Mouse (Mus musculus) neural tube, embryonic 11.5 days (tissue): ENCODE results near the gene Mmel1. TPM values are rescaled to one million over a fixed set of nuclear protein-coding genes. Genes with fewer than 3 reads are reported as not detected.

Experiments
- ATAC-seq: fragments of 200-750 bp; cut with Nextera tagmentation; 2 replicates; pipeline ENCODE4 v1.8.0; 2017; ENCODE audit warnings: moderate number of reproducible peaks, mild to moderate bottlenecking, moderate TSS enrichment, moderate library complexity; ENCODE audit not compliant: insufficient read depth, low FRiP score, low TSS enrichment
- DNase-seq: peaks from one replicate; pipeline ENCODE4 v3.0.0-alpha.2; 2015; ENCODE audit warnings: low spot score
- H3K27ac ChIP-seq: fragments of 300-500 bp; sonication (generic); 2 replicates; pipeline ENCODE4 v1.5.1; 2014; ENCODE audit warnings: low read depth, mild to moderate bottlenecking, low read length
- H3K27me3 ChIP-seq: fragments of 300-500 bp; sonication (generic); 2 replicates; pipeline ENCODE4 v1.6.1; 2014; ENCODE audit warnings: mild to moderate bottlenecking, low read length, mixed read lengths; ENCODE audit not compliant: control insufficient read depth, insufficient read depth
- H3K36me3 ChIP-seq: fragments of 300-500 bp; sonication (generic); 2 replicates; pipeline ENCODE4 v1.6.1; 2014; ENCODE audit warnings: mild to moderate bottlenecking, low read length, moderate library complexity, mixed read lengths; ENCODE audit not compliant: control insufficient read depth, insufficient read depth
- H3K4me1 ChIP-seq: fragments of 300-500 bp; sonication (generic); 2 replicates; pipeline ENCODE4 v1.6.1; 2014; ENCODE audit warnings: low read length, mixed read lengths; ENCODE audit not compliant: control insufficient read depth, insufficient read depth
- H3K4me2 ChIP-seq: fragments of 300-500 bp; sonication (generic); 2 replicates; pipeline ENCODE4 v1.6.1; 2014; ENCODE audit warnings: low read depth, mild to moderate bottlenecking, moderate library complexity
- H3K4me3 ChIP-seq: fragments of 300-500 bp; sonication (generic); 2 replicates; pipeline ENCODE4 v1.5.1; 2014; ENCODE audit warnings: low read depth, low read length
- H3K9ac ChIP-seq: fragments of 300-500 bp; sonication (generic); 2 replicates; pipeline ENCODE4 v1.6.1; 2014; ENCODE audit warnings: mild to moderate bottlenecking, low read length
- H3K9me3 ChIP-seq: fragments of 300-500 bp; sonication (generic); 2 replicates; pipeline ENCODE4 v1.6.1; 2016; ENCODE audit warnings: low read length; ENCODE audit not compliant: control insufficient read depth
- WGBS: fragments of 180-500 bp; shearing (Covaris S2); extraction: QIAGEN DNeasy Blood & Tissue Kit; methylation state at CpG from one replicate; pipeline ENCODE4 v1.1.7; 2014; 5-methylcytosine and 5-hydroxymethylcytosine counted together
- polyA plus RNA-seq: library from polyadenylated mRNA; unstranded; fragments of >200 nt; fragmentation: Nextera tagmentation; extraction: Ambion mirVana; gene quantifications from 2 replicates; pipeline ENCODE4 v1.2.1, GENCODE M21; 2014

The Mmel1 gene
- polyA plus RNA-seq, 1 experiment from 2014 or later: 0.50 TPM

GRCm38 (mm10) chr4:154935788-154936187, 66.4 kb downstream of the Mmel1 start:
- H3K4me3 ChIP-seq: no peak overlapping the region
- H3K36me3 ChIP-seq: no peaks in the 10 kb centered on the region
- no peaks in the 10 kb centered on the region for H3K4me1 ChIP-seq
- 81% methylated on average over 7 of the region's 7 CpGs for WGBS
- no peak for DNase-seq
- ATAC-seq: no peak
- no peaks in the 10 kb centered on the region for H3K9me3 ChIP-seq
- H3K27ac ChIP-seq: no peak overlapping the region
- no peak overlapping the region for H3K4me2 ChIP-seq
- H3K9ac ChIP-seq: no peak overlapping the region
- H3K27me3 ChIP-seq: no peaks in the 10 kb centered on the region

GRCm38 (mm10) chr4:154936542-154937255, 67.3 kb downstream of the Mmel1 start:
- H3K4me3 ChIP-seq: no peak overlapping the region
- no peak overlapping the region for H3K4me2 ChIP-seq
- H3K4me1 ChIP-seq: no peaks in the 10 kb centered on the region
- H3K9ac ChIP-seq: no peak overlapping the region
- ATAC-seq (no peak), DNase-seq (no peak)
- H3K27ac ChIP-seq: no peak overlapping the region
- H3K9me3 ChIP-seq: no peaks in the 10 kb centered on the region
- H3K27me3 ChIP-seq: no peaks in the 10 kb centered on the region
- 63% methylated on average over 8 of the region's 8 CpGs for WGBS
- H3K36me3 ChIP-seq: no peaks in the 10 kb centered on the region

GRCm38 (mm10) chr4:154937746-154938145, 68.4 kb downstream of the Mmel1 start:
- H3K4me1 ChIP-seq: no peaks in the 10 kb centered on the region
- no peaks in the 10 kb centered on the region for H3K9me3 ChIP-seq
- ATAC-seq (no peak), DNase-seq (no peak)
- H3K36me3 ChIP-seq: no peaks in the 10 kb centered on the region
- 80% methylated on average over 1 of the region's 1 CpGs for WGBS
- no peak overlapping the region for H3K4me2 ChIP-seq
- no peak overlapping the region for H3K9ac ChIP-seq
- H3K27me3 ChIP-seq: no peaks in the 10 kb centered on the region
- H3K27ac ChIP-seq: no peak overlapping the region
- no peak overlapping the region for H3K4me3 ChIP-seq

GRCm38 (mm10) chr4:154940156-154940555, 70.8 kb downstream of the Mmel1 start:
- WGBS: 84% methylated on average over 2 of the region's 2 CpGs
- no peak for ATAC-seq
- Histone ChIP-seq H3K27ac (no peak overlapping the region), H3K4me3 (no peak overlapping the region), H3K4me1 (no peaks in the 10 kb centered on the region; the same call in none of the 2 replicates), H3K36me3 (no peaks in the 10 kb centered on the region), H3K27me3 (no peaks in the 10 kb centered on the region), H3K4me2 (no peak overlapping the region), H3K9ac (no peak overlapping the region), H3K9me3 (no peaks in the 10 kb centered on the region)
- DNase-seq: no peak

GRCm38 (mm10) chr4:154941831-154942230, 72.4 kb downstream of the Mmel1 start:
- Histone ChIP-seq H3K36me3 (no peaks in the 10 kb centered on the region), H3K9me3 (no peaks in the 10 kb centered on the region), H3K9ac (no peak overlapping the region), H3K4me1 (peaks cover 8% of the 10 kb centered on the region), H3K4me2 (no peak overlapping the region), H3K27me3 (no peaks in the 10 kb centered on the region), H3K4me3 (no peak overlapping the region), H3K27ac (no peak overlapping the region)
- ATAC-seq (no peak), DNase-seq (no peak)
- WGBS: 88% methylated on average over 4 of the region's 5 CpGs

- DNase-seq: no peak
- no peaks in the 10 kb centered on the region for H3K9me3 ChIP-seq
- ATAC-seq: no peak
- H3K27ac ChIP-seq: no peak overlapping the region
- 86% methylated on average over 10 of the region's 10 CpGs for WGBS
- H3K4me3 ChIP-seq: no peak overlapping the region
- no peak overlapping the region for H3K4me2 ChIP-seq
- H3K4me1 ChIP-seq: peaks cover 12% of the 10 kb centered on the region
- no peak overlapping the region for H3K9ac ChIP-seq
- H3K36me3 ChIP-seq: no peaks in the 10 kb centered on the region
- H3K27me3 ChIP-seq: no peaks in the 10 kb centered on the region
Observed at GRCm38 (mm10) chr4:154942632-154943322, 73.4 kb downstream of the Mmel1 start.

GRCm38 (mm10) chr4:154943323-154944039, 74.1 kb downstream of the Mmel1 start:
- Histone ChIP-seq H3K9ac (no peak overlapping the region), H3K4me2 (no peak overlapping the region), H3K27me3 (no peaks in the 10 kb centered on the region), H3K4me1 (peaks cover 14% of the 10 kb centered on the region), H3K9me3 (no peaks in the 10 kb centered on the region), H3K4me3 (no peak overlapping the region), H3K27ac (no peak overlapping the region), H3K36me3 (no peaks in the 10 kb centered on the region)
- DNase-seq (peak; percentile 6), ATAC-seq (no peak)
- 91% methylated on average over 6 of the region's 6 CpGs for WGBS

GRCm38 (mm10) chr4:154944121-154944590, 74.8 kb downstream of the Mmel1 start:
- 21% methylated on average over 2 of the region's 2 CpGs for WGBS

More at GRCm38 (mm10) chr4:154944121-154944590, 74.8 kb downstream of the Mmel1 start:
- no peaks in the 10 kb centered on the region for H3K9me3 ChIP-seq
- no peaks in the 10 kb centered on the region for H3K36me3 ChIP-seq
- no peak overlapping the region for H3K27ac ChIP-seq
- no peaks in the 10 kb centered on the region for H3K27me3 ChIP-seq
- ATAC-seq: peak; percentile 73
- H3K4me2 ChIP-seq: no peak overlapping the region
- H3K9ac ChIP-seq: no peak overlapping the region
- peaks cover 21% of the 10 kb centered on the region for H3K4me1 ChIP-seq
- DNase-seq: peak; percentile 72
- H3K4me3 ChIP-seq: no peak overlapping the region
